Mouse (Mus musculus) olfactory bulb, adult 2 months (tissue): ENCODE measurements at regions not wholly inside any gene's neighbourhood (a gene's known extent, or its start where the extent isn't known, plus 50 kb on each side); places are given as distances from the start of the nearest gene placed in this dataset.

Experiments
- CTCF ChIP-seq: fragments of 200-500 bp; IDR thresholded peaks from 2 replicates; pipeline ENCODE4 v1.5.1; 2012; ENCODE audit warnings: low read depth, mild to moderate bottlenecking, low read length, moderate library complexity; ENCODE audit not compliant: insufficient read depth
- POLR2A ChIP-seq: fragments of 200-500 bp; IDR thresholded peaks from 2 replicates; pipeline ENCODE4 v1.6.1; 2012; ENCODE audit warnings: mild to moderate bottlenecking, low read depth, low read length, moderate library complexity; ENCODE audit not compliant: insufficient read depth

GRCm38 (mm10) chr3:137190489-137190888, 150.4 kb upstream of the Emcn start:
- no peak for TF ChIP-seq CTCF
- no peak for TF ChIP-seq POLR2A
